In genomic region chr7:117553228-117553627, GRCm38 (mm10) we compare ENCODE assay signal across 10 mouse cellular contexts.
DNase-seq lines count a peak whose midpoint lies in the region; ATAC-seq and TF ChIP-seq lines count a peak whose summit lies in the region.
"Had no signal": no experiment of that assay in that cellular context is flagged by ENCODE, and none has a peak within 500 bp of the region (broad histone marks: within the 10 kb centered on the region; RNA-seq: fewer than 3 reads in every experiment).

No protein-coding gene starts in this region.

- no peak overlapping the region for H3K4me2 ChIP-seq in lung, embryonic 14.5 days
- H3K4me2 ChIP-seq in lung, postnatal 0 days (replicated peaks; ENCODE audit: low read depth, low read length) = no peak overlapping the region
- no peak overlapping the region for H3K4me2 ChIP-seq in midbrain, embryonic 16.5 days (ENCODE audit: low read length)

- 55% methylated on average over 12 of the region's 12 CpGs for WGBS in lung, embryonic 14.5 days
- 55% methylated on average over 12 of the region's 12 CpGs for WGBS in lung, postnatal 0 days
- WGBS in midbrain, embryonic 16.5 days = 18% methylated on average over 12 of the region's 12 CpGs

- H3K36me3 ChIP-seq in lung, embryonic 14.5 days (ENCODE audit: insufficient read depth) = no peaks in the 10 kb centered on the region
- H3K36me3 ChIP-seq in lung, postnatal 0 days (ENCODE audit: insufficient read depth, low read length) = no peaks in the 10 kb centered on the region
- H3K36me3 ChIP-seq in midbrain, embryonic 16.5 days (ENCODE audit: control insufficient read depth, insufficient read depth, low read length) = no peaks in the 10 kb centered on the region; the same call in 1 of the 2 replicates

- no peaks in the 10 kb centered on the region for H3K27me3 ChIP-seq in lung, embryonic 14.5 days (ENCODE audit: insufficient read depth, low read length)
- H3K27me3 ChIP-seq in lung, postnatal 0 days (replicated peaks; ENCODE audit: insufficient read depth, low read length) = no peaks in the 10 kb centered on the region
- H3K27me3 ChIP-seq in midbrain, embryonic 16.5 days (ENCODE audit: control insufficient read depth, insufficient read depth, low read depth, low read length) = no peaks in the 10 kb centered on the region; the same call in 1 of the 2 replicates

- DNase-seq in cerebellum, postnatal 10 days = peak; percentile 36 to 39
- no peak for DNase-seq in cerebellum, adult 11 months
- DNase-seq in lung, embryonic 14.5 days = peak; percentile 17
- no peak for DNase-seq in lung, postnatal 0 days (ENCODE audit: low spot score)
- peak; percentile 26 to 32 for DNase-seq in heart, postnatal 36 days
- DNase-seq in frontal cortex, postnatal 14 days (ENCODE audit: low spot score in 2 of 2) = no peak

- H3K9me3 ChIP-seq in lung, embryonic 14.5 days (ENCODE audit: low read depth, low read length) = no peaks in the 10 kb centered on the region
- H3K9me3 ChIP-seq in lung, postnatal 0 days (ENCODE audit: low read length) = no peaks in the 10 kb centered on the region
- H3K9me3 ChIP-seq in midbrain, embryonic 16.5 days (replicated peaks; ENCODE audit: control insufficient read depth, low read length, poor library complexity, severe bottlenecking) = no peaks in the 10 kb centered on the region

- H3K27ac ChIP-seq in lung, embryonic 14.5 days (ENCODE audit: low read depth) = no peak overlapping the region
- H3K27ac ChIP-seq in lung, postnatal 0 days (ENCODE audit: low read length) = no peak overlapping the region
- 0 out of 2 replicates have a peak overlapping the region, but pooled peaks have one; percentile 13 for H3K27ac ChIP-seq in midbrain, embryonic 16.5 days (ENCODE audit: low read length)
- H3K27ac ChIP-seq: macrophage had no signal

- no peak overlapping the region for H3K4me3 ChIP-seq in lung, embryonic 14.5 days (ENCODE audit: low read depth, low read length)
- no peak overlapping the region for H3K4me3 ChIP-seq in lung, postnatal 0 days (ENCODE audit: low read depth, low read length)
- no peak overlapping the region for H3K4me3 ChIP-seq in midbrain, embryonic 16.5 days (ENCODE audit: low read depth, low read length)

- no peak overlapping the region for H3K9ac ChIP-seq in lung, embryonic 14.5 days
- H3K9ac ChIP-seq in lung, postnatal 0 days (replicated peaks; ENCODE audit: low read depth) = no peak overlapping the region
- H3K9ac ChIP-seq in midbrain, embryonic 16.5 days (ENCODE audit: low read depth, low read length) = no peak overlapping the region

- intact Hi-C loops in heart, postnatal 36 days (cut with DNase I) = loop anchor here (5.0 kb wide), 2 partner anchors 91 to 171 kb away; partner anchors contain the start of gene Xylt1

- TF ChIP-seq EP300 in lung, postnatal 0 days (IDR thresholded peaks at IDR 0.05) = no peak

- ATAC-seq in lung, embryonic 14.5 days (ENCODE audit: insufficient read depth) = no peak
- no peak for ATAC-seq in lung, postnatal 0 days
- peak; percentile 44 for ATAC-seq in midbrain, embryonic 16.5 days
- ATAC-seq in megakaryocyte, adult 5-6 weeks (ENCODE audit: poor library complexity, severe bottlenecking) = no peak
- ATAC-seq: activated CD4-positive, CD25-positive, alpha-beta regulatory T cell, adult 4 months had no signal

- peaks cover 5% of the 10 kb centered on the region; the same call in 1 of the 2 replicates for H3K4me1 ChIP-seq in lung, embryonic 14.5 days (ENCODE audit: insufficient read depth)
- peaks cover 5% of the 10 kb centered on the region; the same call in 1 of the 2 replicates for H3K4me1 ChIP-seq in lung, postnatal 0 days (ENCODE audit: insufficient read depth, low read depth, low read length)
- peaks cover 25% of the 10 kb centered on the region for H3K4me1 ChIP-seq in midbrain, embryonic 16.5 days (ENCODE audit: control insufficient read depth, insufficient read depth, low read length)

- TF ChIP-seq CTCF in lung, embryonic 14.5 days (IDR thresholded peaks at IDR 0.05; ENCODE audit: low read depth) = no peak
- TF ChIP-seq CTCF in lung, postnatal 0 days (IDR thresholded peaks at IDR 0.05) = no peak

Comparison
In these comparisons a context has a peak if more than half of its experiments do, and no peak if none do; other contexts are left out.
1. DNase-seq: peak in cerebellum, postnatal 10 days (2 of 2), lung, embryonic 14.5 days (single experiment) and heart, postnatal 36 days (2 of 2); none in cerebellum, adult 11 months (single experiment), lung, postnatal 0 days (single experiment) and frontal cortex, postnatal 14 days (0 of 2).